Mouse (Mus musculus) CD4-positive, CD25-positive, alpha-beta regulatory T cell, adult 2 months (primary cell): Measurements from ENCODE around the gene Asb10.

Source experiments
- DNase-seq: peaks from one replicate; pipeline ENCODE4 v3.0.0-alpha.2; 2012; ENCODE audit warnings: low read depth, low spot score

The Asb10 gene

DNA sequence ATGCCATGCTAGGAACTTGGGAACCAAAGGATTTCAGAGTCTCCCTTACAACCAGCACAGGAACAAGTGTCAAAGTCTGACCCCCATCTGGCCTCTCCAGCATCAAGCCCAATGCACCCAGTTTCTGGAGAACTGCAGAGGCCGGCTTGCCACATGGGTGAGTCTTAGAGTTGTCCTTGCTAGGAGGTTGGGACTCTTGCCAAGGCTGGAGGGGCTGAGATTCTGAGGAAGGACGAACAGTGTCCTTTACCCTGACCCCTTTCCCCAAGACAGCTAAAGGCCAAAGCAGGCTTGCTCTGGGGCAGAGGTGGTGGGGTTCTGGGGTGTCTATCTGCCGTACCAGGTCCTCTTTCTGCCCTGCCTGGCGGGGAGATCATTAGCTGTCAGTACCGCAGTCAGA, 4.3 kb downstream of the Asb10 start:
- no peak for DNase-seq

DNA sequence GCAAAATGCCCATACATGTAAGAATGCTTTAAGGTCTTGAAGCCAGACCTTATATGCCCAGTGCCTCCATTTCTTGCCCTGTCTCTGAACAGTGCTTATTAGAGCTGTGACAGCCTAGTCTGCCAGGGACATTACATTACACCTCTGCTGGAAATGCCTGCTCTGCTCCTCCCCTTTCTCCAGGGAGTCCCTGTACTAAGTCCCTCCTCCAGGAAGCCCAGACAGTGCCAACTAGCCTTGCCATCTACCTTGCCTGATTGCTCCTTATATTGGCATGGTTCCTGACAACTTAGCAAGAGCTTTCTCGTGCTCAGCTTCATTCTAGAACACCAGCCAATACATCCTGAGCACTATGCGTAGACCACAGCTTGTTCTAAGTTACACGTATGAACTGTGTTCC, 5.0 kb downstream of the Asb10 start:
- no peak for DNase-seq

DNA sequence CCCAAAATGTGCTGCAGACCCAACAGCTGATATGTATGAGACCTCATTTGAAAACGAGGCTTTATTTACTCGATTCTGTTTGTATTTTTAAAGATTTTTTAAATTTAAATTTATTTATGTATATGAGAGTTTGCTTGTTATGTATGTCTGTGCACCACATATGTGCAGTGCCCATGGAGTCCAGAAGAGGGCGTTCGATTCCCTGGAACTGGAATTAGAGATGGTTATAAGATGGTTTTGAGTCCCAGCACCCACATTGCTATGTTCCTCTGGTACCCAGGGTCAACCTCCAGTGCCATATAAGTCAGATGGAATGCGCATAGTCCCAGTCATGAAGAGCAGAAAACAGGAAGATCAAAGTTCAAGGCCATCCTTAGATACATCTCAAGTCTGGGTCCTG, 6.5 kb downstream of the Asb10 start:
- DNase-seq = peak; percentile 28

DNA sequence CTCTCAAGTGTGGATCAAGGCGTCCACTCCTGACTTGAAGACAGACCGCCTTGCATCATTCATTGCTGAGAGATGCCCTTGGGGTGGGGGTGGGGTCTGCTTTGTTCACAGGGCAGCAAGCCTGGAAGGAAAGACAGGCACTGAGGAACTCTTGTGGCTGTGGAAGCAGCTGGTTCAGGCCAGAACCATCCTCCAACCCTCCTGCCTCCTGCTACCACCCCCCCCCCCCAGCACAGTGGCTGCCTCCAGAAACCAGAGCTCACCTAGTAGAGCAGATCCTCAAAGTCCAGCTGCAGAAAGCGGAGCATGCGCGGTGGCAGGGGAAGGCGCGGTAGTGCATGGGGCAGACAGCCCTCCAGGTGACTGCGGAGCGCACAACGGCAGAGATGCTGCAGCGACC, 7.4 kb downstream of the Asb10 start:
- DNase-seq = no peak

DNA sequence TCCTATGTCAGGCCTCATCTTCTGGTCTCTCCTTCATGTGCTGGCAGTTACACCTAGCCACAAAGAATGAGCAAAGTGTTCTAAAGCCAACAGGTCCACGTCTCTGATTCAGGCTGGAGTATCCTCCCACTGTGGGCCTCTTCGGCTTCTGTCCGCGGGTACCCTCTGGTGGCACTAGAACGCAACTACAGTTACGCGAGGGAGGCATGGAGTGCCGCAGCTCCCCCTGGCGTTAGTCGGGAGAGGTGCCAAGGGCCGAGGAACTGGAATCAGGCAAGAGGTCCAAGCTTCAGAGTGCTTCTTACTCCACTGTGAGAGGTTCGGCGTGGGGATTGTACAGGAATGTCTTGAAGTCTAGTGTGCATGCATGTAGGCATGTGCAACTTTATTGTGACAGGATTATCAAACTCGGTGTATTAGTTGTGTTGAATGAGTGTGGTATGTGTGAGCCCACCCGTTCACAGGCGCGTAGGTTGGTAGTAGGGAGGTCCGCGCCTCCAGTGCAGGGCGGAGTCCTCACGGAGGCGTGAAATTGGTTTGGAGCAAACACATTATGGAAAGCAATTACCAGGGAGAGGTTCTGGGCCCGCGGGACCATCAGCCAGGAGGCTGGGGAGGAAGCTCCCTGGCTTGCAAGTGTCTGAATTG, 10.6 kb downstream of the Asb10 start:
- DNase-seq = peak; percentile 93

DNA sequence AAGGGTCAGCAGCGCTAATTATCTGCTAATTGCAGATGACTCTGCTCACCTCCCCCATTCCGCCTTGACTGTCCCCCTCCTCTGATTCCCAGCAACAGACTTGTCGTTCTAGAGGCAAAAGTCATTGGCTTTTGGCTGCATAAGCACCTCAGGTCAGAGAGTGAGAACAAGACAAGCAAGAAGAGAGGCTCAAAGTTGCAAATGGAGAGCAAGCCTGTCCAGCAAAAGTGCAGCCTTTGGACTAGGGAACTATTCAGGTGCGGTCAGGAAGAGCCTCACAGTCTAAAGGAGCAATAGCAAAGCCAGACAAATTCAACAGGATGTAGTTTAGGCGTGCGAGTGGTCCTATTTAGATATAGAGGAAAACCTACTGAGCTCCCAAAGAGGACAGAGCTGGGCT, 13.0 kb downstream of the Asb10 start:
- no peak for DNase-seq

DNA sequence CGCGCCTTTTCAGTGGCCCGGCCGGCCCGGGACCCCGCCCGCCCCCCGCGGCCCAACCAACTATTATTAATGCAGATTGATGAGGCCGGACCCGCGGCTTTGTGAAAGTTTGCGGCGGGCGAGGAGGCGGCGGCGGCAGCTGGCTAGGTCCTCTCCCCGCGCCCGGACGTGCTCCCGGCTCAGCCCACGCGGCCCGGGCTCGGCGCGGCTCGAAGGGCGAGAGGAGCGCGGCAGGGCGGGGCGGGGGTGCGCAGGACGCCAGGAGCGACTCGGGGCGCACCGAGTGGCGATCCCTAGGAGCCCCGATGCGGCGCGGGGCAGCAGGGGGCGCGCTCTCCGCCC, 13.9 kb downstream of the Asb10 start, which contains the start of gene Gbx1:
Gene Gbx1, minus strand, starts transcription at position 314 of the 342 bp plus-strand sequence.
- peak; percentile 49 for DNase-seq

DNA sequence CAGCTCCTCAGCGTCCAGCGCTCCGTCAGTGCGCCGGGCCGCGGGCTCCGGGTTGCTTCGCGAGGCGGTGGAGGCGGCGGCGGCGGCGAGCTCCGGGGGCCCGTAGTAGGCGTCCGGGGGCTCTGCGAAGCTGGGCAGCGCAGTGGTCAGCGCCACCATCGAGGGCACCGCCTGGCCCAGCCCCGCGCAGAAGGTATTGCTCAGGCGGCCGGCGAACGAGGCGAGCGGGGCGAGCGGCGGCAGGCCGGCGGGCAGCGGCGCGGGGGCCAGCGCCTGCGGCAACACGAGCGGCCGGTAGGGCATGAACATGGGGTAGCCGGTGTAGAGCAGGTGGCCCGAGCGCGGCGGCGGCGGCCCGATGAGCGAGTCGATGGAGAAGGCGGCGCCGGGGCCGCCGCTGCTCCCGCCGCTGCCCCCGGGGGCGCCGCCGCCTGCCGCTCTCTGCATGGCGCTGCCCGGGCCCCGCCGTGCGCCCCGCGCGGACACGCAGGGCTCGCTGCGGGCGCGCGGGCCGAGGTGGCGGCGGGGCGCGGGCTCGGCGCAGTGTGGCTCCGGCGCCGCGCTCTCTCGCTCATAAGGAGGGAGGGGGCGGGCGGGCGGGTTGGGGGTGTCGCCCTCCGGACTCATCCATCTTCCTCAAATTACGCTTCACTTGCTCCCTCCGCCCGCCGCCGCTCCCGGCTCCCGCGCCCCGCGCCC, 14.4 kb downstream of the Asb10 start:
- no peak for DNase-seq

DNA sequence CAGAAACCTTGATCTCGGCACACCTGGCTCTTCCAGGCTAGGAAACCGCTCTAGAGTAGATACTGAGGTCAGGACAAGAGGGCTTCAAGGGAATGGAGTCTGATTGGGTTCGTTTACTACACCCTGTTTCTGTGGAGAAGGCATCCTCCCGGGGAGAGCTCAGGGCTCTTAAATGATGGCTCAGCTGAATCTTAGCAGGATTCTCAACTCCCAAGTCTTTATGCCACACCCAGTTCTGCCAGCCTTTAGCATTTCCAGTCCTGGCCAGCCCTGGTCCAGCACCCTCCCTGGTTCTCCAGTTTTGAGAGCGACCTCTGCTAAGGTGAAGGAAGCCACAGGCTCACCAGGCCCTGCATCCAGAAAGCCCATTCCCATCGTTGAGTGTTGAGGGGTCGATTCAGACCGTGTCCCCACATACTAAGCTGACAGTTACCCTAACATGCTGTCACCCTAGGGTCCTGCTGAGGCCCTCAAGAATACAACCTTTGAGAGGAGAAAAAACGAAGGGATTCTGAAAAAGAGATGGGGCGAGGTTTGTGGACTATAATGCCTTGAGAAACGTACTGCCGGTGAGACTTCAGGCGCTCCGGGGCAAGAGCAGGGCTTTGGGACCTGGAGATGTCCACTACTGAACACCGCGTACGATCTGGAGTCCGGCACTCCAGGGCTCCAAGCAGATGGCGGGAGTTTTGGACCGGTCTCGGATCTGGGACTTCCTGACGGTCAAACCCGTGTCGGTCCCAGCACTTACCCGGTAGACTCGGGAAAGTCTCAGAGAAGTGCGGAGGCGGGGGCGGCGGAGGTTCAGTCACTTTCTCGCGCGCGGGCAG, 15.2 kb downstream of the Asb10 start:
- no peak for DNase-seq

DNA sequence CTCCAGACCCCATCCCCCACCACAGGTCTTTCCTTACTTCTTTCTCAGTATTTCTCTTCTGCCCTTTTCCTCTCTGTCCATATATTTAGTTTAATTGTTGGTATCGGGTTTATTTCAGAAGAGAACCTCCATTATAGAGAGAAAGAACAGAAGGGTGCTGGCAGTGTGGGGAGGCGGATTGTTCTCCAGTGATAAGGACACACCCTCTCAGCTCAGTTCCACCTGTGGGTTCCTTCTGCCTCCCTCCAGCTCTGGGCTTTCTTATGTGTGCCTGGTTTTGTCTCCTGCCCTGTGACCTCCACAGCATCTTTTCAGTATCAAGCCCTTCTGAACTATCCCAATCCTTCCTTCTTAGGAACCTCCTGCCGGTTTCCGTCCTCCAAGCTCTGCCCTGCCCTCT, 16.3 kb downstream of the Asb10 start:
- DNase-seq = no peak

DNA sequence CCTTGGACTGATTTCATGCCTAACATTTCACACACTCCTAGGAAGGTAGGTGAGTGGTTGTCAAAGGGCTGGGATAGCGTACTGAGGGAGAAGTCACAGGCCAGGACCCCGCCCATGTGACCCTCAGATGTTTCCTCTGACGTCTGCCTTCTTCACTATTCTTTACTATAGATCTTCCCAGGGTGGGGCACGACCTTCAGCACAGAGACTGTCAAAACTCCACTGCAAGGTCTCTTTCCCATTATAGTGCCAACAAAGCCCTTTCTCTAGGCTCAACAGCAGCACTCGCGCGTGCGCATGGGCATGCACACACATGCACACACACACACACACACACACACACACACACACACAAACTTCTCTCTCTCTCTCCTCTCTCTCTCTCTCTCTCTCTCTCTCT, 17.0 kb downstream of the Asb10 start:
- no peak for DNase-seq

DNA sequence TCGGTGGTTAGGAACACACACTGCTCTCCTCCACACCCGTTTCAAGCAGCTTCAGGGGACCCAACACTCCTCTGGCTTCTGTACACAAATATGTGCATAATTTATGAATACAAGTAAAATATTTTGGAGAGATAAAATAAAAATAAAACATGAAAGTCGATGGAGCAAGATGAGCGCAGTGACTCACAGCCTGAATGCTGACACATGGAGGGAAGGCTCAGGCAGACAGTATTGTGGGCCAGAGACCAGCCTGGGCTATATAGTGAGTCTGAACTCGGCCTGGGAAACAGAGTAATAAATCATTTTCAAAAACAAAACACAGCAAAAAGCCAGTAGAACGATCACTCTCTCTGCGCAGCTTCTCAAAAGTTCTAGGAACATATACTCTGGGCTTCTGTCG, 19.4 kb downstream of the Asb10 start:
- DNase-seq = no peak

DNA sequence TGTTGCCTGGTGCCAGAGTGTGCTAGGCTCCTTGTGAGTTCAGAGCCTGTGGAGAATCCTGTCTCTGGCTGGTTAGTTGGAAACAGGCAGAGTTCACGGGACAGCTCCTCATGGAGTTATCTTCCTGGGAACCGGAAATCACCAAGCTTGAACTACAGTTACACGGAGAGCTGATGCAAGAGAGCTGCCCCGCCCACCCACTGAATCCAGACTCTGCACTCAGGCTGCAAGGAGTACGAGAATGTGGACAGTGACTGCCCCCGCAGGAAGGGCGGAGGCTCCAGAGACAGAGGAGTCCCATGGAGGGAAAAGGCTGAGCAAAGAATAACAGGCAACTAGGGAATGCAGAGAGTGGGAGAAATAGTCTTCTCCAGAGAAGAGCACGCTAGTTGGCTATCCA, 28.5 kb downstream of the Asb10 start:
- DNase-seq = no peak

DNA sequence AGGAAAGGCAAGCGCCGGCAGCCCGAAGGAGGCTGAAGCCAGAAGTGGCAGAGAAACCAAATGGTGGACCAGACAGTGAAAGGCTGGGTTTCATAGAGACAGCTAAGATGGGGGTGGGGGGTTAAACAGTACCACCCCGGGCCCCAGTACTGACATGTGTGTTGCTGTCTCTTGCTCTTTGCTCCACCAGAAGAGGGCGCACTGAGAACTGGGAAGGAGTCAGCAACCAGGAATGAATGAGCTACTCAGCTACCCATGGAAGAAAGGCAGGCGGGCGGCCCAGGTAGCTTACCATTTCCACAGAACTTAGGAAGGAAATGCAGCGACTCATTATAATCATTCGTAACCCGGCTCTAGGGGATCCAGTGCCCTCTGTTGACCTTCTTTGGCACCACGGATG, 30.1 kb downstream of the Asb10 start:
- peak; percentile 66 for DNase-seq

DNA sequence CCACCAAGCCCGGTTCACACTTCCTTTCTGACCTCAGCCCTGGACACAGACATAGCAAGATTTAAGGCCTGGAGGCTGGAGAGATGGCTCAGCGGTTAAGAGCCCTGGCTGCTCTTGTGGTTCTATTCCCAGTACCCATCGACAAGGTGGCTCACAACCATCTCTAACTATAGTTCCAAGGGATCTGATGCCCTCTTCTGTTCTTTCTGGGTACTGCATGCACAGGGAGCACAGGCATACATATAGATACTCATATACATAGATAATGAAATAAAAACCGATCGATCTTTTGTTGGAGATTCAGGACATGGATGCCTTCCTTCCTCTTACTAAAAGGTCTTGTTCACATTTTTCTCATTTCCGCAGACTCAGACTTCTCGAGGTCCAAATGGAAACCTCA, 32.4 kb downstream of the Asb10 start:
- no peak for DNase-seq

DNA sequence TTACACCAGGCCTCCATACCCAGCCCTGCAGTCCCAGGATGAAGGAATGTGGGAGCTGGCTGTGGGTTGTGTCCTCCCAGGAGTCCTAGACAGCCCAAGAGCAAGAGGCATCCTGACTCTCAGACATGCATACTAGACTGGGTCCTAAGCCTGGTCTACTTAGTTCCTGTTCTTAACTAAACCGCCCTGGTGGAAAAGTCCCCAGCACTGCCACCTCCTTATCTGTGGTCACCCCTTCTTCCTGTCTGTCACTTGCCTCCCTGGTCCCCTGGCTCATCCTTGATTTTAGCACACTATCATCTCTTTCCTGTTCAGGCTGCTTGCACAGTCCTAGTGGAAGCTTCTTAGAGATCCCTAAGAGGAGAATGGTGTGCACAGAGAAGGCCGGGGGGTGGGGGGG, 35.3 kb downstream of the Asb10 start:
- DNase-seq = peak; percentile 34

DNA sequence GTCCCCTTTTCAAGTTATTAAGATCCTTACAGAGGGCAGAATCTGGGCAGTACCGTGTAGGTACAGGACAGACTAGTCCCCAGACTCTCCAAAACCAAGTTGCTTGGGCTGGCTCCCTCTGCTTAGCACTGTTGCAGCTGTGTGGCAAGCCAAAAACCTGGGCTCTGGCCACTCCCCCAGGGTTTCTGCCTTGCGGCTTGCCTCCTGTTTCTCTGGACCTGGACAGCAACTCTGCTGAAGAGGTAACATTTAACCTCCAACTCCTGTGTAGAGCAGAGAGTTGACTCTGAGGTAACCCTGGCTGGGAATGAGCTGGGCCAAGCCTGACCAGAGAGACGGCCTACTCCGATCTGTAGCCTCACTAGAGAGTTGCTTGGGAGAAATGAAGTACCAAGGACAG, 38.0 kb downstream of the Asb10 start:
- no peak for DNase-seq

DNA sequence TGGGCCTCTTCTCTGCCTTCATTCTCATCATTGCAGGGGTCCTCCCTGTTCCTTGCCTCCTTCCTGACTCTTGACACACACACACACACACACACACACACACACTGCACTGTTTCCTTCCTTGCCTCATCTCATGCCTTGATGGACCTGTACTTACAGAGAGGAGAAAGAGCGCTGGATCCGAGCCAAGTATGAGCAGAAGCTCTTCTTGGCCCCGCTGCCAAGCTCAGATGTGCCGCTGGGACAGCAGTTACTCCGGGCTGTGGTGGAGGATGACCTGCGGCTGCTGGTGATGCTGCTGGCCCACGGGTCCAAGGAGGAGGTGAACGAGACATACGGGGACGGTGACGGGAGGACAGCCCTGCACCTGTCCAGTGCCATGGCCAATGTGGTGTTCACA, 39.9 kb downstream of the Asb10 start:
- no peak for DNase-seq

DNA sequence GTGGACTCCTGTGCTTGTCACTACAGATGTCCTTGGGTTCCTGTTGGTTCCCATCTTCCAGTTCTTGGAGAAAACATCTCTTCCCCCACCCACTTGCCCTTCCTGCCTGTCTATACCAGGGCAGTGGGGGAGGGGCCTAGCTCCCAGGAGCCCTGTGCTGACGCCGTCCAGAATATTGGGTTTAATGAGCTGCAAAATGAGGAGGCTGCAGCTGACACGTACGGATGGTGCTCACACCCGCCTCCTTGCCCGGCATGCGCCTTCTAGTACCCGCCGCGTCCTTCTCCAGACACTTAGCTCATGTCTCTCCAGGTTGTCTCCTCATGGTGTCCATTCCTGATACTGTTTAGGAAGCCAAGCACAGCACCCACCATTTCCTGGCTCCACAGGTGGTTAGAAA, 41.7 kb downstream of the Asb10 start:
- DNase-seq = no peak

DNA sequence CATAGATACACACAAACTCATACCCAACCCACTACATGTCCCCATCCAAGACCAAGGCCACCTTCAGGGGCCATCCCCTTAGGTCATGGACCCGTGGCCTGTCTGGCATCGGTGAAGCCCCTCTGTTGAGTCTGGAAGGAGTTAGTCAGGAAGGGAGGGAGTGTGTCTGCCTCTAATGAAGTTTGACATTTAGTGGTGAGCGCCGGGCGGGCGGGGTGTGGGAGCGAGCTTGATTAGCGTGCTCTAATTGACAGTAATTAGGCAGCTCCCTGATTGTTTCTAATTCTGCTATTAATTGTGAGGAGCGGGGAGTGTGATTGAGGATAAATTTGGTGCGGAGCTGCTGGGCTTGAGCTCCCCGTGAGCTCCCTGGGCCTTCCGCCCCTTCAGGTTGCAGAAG, 43.3 kb downstream of the Asb10 start:
- DNase-seq = no peak

DNA sequence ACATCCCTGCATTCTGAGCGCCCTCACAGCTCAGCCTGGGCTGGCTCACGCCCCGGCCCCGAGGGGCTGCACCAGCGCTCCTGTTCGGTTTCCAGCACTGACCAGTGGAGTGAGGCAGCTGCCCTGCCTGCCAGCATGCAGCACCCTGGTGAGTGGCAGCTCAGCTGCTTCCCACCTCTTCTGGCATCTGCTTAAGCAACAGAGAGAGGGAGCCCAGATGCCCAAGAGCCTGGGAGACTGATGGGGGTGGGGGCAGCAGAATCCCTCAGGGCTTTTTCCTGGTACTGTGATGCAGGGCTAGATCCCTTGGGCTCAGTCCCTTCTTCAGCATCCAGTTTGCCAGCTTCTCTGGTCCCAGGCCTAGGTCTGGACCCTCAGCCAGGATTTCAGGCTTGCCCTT, 44.0 kb downstream of the Asb10 start:
- DNase-seq = no peak

DNA sequence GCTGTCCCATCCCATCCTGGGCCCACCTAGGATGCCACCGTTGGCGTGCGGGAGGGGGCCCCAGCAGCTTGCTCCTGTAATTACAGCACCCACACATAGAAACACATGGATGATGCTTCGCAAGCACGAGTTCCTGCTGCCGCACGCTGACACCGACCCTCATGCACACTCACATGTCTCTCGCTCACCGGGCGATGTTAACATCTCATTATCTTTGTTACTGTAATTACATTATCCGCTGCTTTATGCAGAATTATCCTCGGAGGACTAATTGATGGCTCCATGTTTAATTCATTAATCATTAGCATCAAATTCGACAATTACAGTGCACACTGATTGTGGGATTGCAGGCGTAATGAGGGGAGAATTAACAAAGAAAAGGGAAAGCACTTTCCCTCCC, 45.8 kb downstream of the Asb10 start:
- no peak for DNase-seq
